Mouse (Mus musculus) intestine, embryonic 15.5 days (tissue): ENCODE results near the gene Tnfrsf1b. TPM values are rescaled to one million over a fixed set of nuclear protein-coding genes. Genes with fewer than 3 reads are reported as not detected.
A peak's percentile ranks its signal among the peaks of the same experiment; 100 is the strongest.

ENCODE experiments used
- ATAC-seq: fragments of 200-750 bp; cut with Nextera tagmentation; 2 replicates; pipeline ENCODE4 v1.8.0; 2017; ENCODE audit warnings: moderate TSS enrichment, moderate library complexity
- H3K27ac ChIP-seq: fragments of 300-500 bp; sonication (generic); 2 replicates; pipeline ENCODE4 v1.5.1; 2015; ENCODE audit warnings: mild to moderate bottlenecking, inconsistent platforms
- H3K27me3 ChIP-seq: fragments of 300-500 bp; sonication (generic); replicated peaks from 2 replicates; pipeline ENCODE4 v1.6.1; 2015; ENCODE audit warnings: inconsistent platforms
- H3K36me3 ChIP-seq: fragments of 300-500 bp; sonication (generic); 2 replicates; pipeline ENCODE4 v1.6.1; 2015; ENCODE audit warnings: inconsistent platforms
- H3K4me1 ChIP-seq: fragments of 300-500 bp; sonication (generic); replicated peaks from 2 replicates; pipeline ENCODE4 v1.6.1; 2015; ENCODE audit warnings: inconsistent platforms
- H3K4me2 ChIP-seq: fragments of 300-500 bp; sonication (generic); replicated peaks from 2 replicates; pipeline ENCODE4 v1.6.1; 2015; ENCODE audit warnings: mild to moderate bottlenecking, inconsistent platforms
- H3K4me3 ChIP-seq: fragments of 300-500 bp; sonication (generic); replicated peaks from 2 replicates; pipeline ENCODE4 v1.5.1; 2015; ENCODE audit warnings: inconsistent platforms
- H3K9ac ChIP-seq: fragments of 300-500 bp; sonication (generic); 2 replicates; pipeline ENCODE4 v1.6.1; 2015; ENCODE audit warnings: inconsistent platforms
- H3K9me3 ChIP-seq: fragments of 300-500 bp; sonication (generic); 2 replicates; pipeline ENCODE4 v1.6.1; 2016; ENCODE audit warnings: inconsistent platforms
- WGBS: fragments of 180-500 bp; shearing (Covaris S2); methylation state at CpG from one replicate; pipeline ENCODE4 v1.1.7; 2015; 5-methylcytosine and 5-hydroxymethylcytosine counted together
- polyA plus RNA-seq: library from polyadenylated mRNA; unstranded; fragments of >200 nt; fragmentation: Nextera tagmentation; extraction: Ambion mirVana; gene quantifications from 2 replicates; pipeline ENCODE4 v1.2.1, GENCODE M21; 2015

The Tnfrsf1b gene
- polyA plus RNA-seq, 1 experiment from 2014 or later, result 5.9 TPM

GRCm38 (mm10) chr4:145273923-145274322, 27.3 kb upstream of the Tnfrsf1b start:
- ATAC-seq, result no peak
- H3K4me3 ChIP-seq, result no peak overlapping the region
- H3K9ac ChIP-seq, result no peak overlapping the region
- WGBS, result 88% methylated on average over 5 of the region's 5 CpGs
- no peak overlapping the region for H3K27ac ChIP-seq
- H3K4me2 ChIP-seq, result no peak overlapping the region
- no peaks in the 10 kb centered on the region for H3K27me3 ChIP-seq
- no peaks in the 10 kb centered on the region for H3K9me3 ChIP-seq
- H3K36me3 ChIP-seq, result no peaks in the 10 kb centered on the region
- no peaks in the 10 kb centered on the region for H3K4me1 ChIP-seq

- H3K27me3 ChIP-seq, result no peaks in the 10 kb centered on the region
- H3K36me3 ChIP-seq, result no peaks in the 10 kb centered on the region
- H3K4me3 ChIP-seq, result no peak overlapping the region
- no peak for ATAC-seq
- H3K27ac ChIP-seq, result 0 out of 2 replicates have a peak overlapping the region, but pooled peaks have one; percentile 17
- H3K9ac ChIP-seq, result no peak overlapping the region
- WGBS, result 62% methylated on average over 1 of the region's 1 CpGs
- H3K4me1 ChIP-seq, result no peaks in the 10 kb centered on the region
- no peak overlapping the region for H3K4me2 ChIP-seq
- no peaks in the 10 kb centered on the region for H3K9me3 ChIP-seq
Measured at GRCm38 (mm10) chr4:145272763-145273162, 26.1 kb upstream of the Tnfrsf1b start.

GRCm38 (mm10) chr4:145271634-145272033, 25.0 kb upstream of the Tnfrsf1b start:
- Histone ChIP-seq H3K9ac (no peak overlapping the region), H3K27me3 (no peaks in the 10 kb centered on the region), H3K27ac (no peak overlapping the region), H3K4me3 (no peak overlapping the region), H3K4me1 (no peaks in the 10 kb centered on the region), H3K4me2 (no peak overlapping the region), H3K9me3 (no peaks in the 10 kb centered on the region), H3K36me3 (no peaks in the 10 kb centered on the region)
- ATAC-seq, result no peak
- WGBS, result 77% methylated on average over 4 of the region's 4 CpGs

GRCm38 (mm10) chr4:145270136-145270535, 23.5 kb upstream of the Tnfrsf1b start:
- H3K27ac ChIP-seq, result no peak overlapping the region
- H3K4me2 ChIP-seq, result no peak overlapping the region
- ATAC-seq, result no peak
- H3K36me3 ChIP-seq, result no peaks in the 10 kb centered on the region
- WGBS, result 85% methylated on average over 5 of the region's 5 CpGs
- no peak overlapping the region for H3K4me3 ChIP-seq
- H3K4me1 ChIP-seq, result no peaks in the 10 kb centered on the region
- no peaks in the 10 kb centered on the region for H3K9me3 ChIP-seq
- H3K27me3 ChIP-seq, result no peaks in the 10 kb centered on the region
- no peak overlapping the region for H3K9ac ChIP-seq

- Histone ChIP-seq H3K4me3 (no peak overlapping the region), H3K27me3 (no peaks in the 10 kb centered on the region), H3K9me3 (no peaks in the 10 kb centered on the region), H3K36me3 (no peaks in the 10 kb centered on the region), H3K4me2 (no peak overlapping the region), H3K27ac (no peak overlapping the region), H3K4me1 (no peaks in the 10 kb centered on the region), H3K9ac (no peak overlapping the region)
- 55% methylated on average over 4 of the region's 4 CpGs for WGBS
- ATAC-seq, result no peak
Measured at GRCm38 (mm10) chr4:145267631-145268110, 21.0 kb upstream of the Tnfrsf1b start.

- no peak for ATAC-seq
- Histone ChIP-seq H3K27ac (no peak overlapping the region), H3K4me1 (no peaks in the 10 kb centered on the region), H3K4me3 (no peak overlapping the region), H3K27me3 (no peaks in the 10 kb centered on the region), H3K9ac (no peak overlapping the region), H3K36me3 (no peaks in the 10 kb centered on the region), H3K4me2 (no peak overlapping the region), H3K9me3 (no peaks in the 10 kb centered on the region)
- 75% methylated on average over 4 of the region's 4 CpGs for WGBS
Measured at GRCm38 (mm10) chr4:145266505-145266904, 19.8 kb upstream of the Tnfrsf1b start.

- no peak overlapping the region for H3K9ac ChIP-seq
- no peak overlapping the region for H3K4me2 ChIP-seq
- no peaks in the 10 kb centered on the region for H3K9me3 ChIP-seq
- peak; percentile 85 for ATAC-seq
- no peak overlapping the region for H3K4me3 ChIP-seq
- no peaks in the 10 kb centered on the region for H3K27me3 ChIP-seq
- no peaks in the 10 kb centered on the region for H3K4me1 ChIP-seq
- no peak overlapping the region for H3K27ac ChIP-seq
- WGBS, result 9% methylated on average over 2 of the region's 2 CpGs
- H3K36me3 ChIP-seq, result no peaks in the 10 kb centered on the region
Measured at GRCm38 (mm10) chr4:145264761-145265160, 18.1 kb upstream of the Tnfrsf1b start.

GRCm38 (mm10) chr4:145263583-145263982, 16.9 kb upstream of the Tnfrsf1b start:
- 95% methylated on average over 1 of the region's 1 CpGs for WGBS
- H3K9me3 ChIP-seq, result no peaks in the 10 kb centered on the region
- H3K27me3 ChIP-seq, result no peaks in the 10 kb centered on the region
- no peaks in the 10 kb centered on the region for H3K36me3 ChIP-seq
- H3K27ac ChIP-seq, result no peak overlapping the region
- no peaks in the 10 kb centered on the region for H3K4me1 ChIP-seq
- H3K9ac ChIP-seq, result no peak overlapping the region
- H3K4me2 ChIP-seq, result no peak overlapping the region
- no peak overlapping the region for H3K4me3 ChIP-seq
- no peak for ATAC-seq

- ATAC-seq, result no peak
- Histone ChIP-seq H3K4me1 (no peaks in the 10 kb centered on the region), H3K4me2 (no peak overlapping the region)
Measured at GRCm38 (mm10) chr4:145260802-145261201, 14.1 kb upstream of the Tnfrsf1b start.

GRCm38 (mm10) chr4:145257751-145258434, 11.2 kb upstream of the Tnfrsf1b start:
- H3K9me3 ChIP-seq, result no peaks in the 10 kb centered on the region
- H3K27ac ChIP-seq, result no peak overlapping the region
- H3K9ac ChIP-seq, result no peak overlapping the region
- ATAC-seq, result no peak
- no peaks in the 10 kb centered on the region for H3K36me3 ChIP-seq
- H3K4me2 ChIP-seq, result no peak overlapping the region
- no peaks in the 10 kb centered on the region for H3K27me3 ChIP-seq
- no peaks in the 10 kb centered on the region for H3K4me1 ChIP-seq
- WGBS, result 65% methylated on average over 5 of the region's 5 CpGs
- H3K4me3 ChIP-seq, result no peak overlapping the region

More at GRCm38 (mm10) chr4:145260802-145261201, 14.1 kb upstream of the Tnfrsf1b start:
- WGBS, result 71% methylated on average over 5 of the region's 5 CpGs
- no peak overlapping the region for H3K9ac ChIP-seq
- no peaks in the 10 kb centered on the region for H3K27me3 ChIP-seq
- H3K27ac ChIP-seq, result no peak overlapping the region
- H3K9me3 ChIP-seq, result no peaks in the 10 kb centered on the region
- H3K36me3 ChIP-seq, result no peaks in the 10 kb centered on the region
- H3K4me3 ChIP-seq, result no peak overlapping the region

GRCm38 (mm10) chr4:145256144-145256543, 9.5 kb upstream of the Tnfrsf1b start:
- Histone ChIP-seq H3K27me3 (no peaks in the 10 kb centered on the region), H3K9me3 (no peaks in the 10 kb centered on the region), H3K27ac (no peak overlapping the region), H3K4me2 (no peak overlapping the region), H3K4me3 (no peak overlapping the region), H3K36me3 (no peaks in the 10 kb centered on the region), H3K9ac (no peak overlapping the region), H3K4me1 (no peaks in the 10 kb centered on the region)
- no peak for ATAC-seq
- WGBS, result 92% methylated on average over 5 of the region's 5 CpGs

- Histone ChIP-seq H3K4me3 (no peak overlapping the region), H3K27ac (no peak overlapping the region), H3K36me3 (no peaks in the 10 kb centered on the region), H3K9me3 (no peaks in the 10 kb centered on the region), H3K4me2 (no peak overlapping the region), H3K9ac (no peak overlapping the region), H3K4me1 (no peaks in the 10 kb centered on the region), H3K27me3 (no peaks in the 10 kb centered on the region)
- WGBS, result 46% methylated on average over 13 of the region's 13 CpGs
- no peak for ATAC-seq
Measured at GRCm38 (mm10) chr4:145254418-145254817, 7.7 kb upstream of the Tnfrsf1b start.

- 87% methylated on average over 8 of the region's 8 CpGs for WGBS
- Histone ChIP-seq H3K4me2 (no peak overlapping the region), H3K27ac (no peak overlapping the region), H3K4me1 (no peaks in the 10 kb centered on the region), H3K4me3 (no peak overlapping the region), H3K36me3 (no peaks in the 10 kb centered on the region), H3K9ac (no peak overlapping the region), H3K9me3 (no peaks in the 10 kb centered on the region), H3K27me3 (no peaks in the 10 kb centered on the region)
- no peak for ATAC-seq
Measured at GRCm38 (mm10) chr4:145252611-145253010, 5.9 kb upstream of the Tnfrsf1b start.
